Comparison of ENCODE assay signal across 22 mouse cellular contexts in the genomic region with DNA sequence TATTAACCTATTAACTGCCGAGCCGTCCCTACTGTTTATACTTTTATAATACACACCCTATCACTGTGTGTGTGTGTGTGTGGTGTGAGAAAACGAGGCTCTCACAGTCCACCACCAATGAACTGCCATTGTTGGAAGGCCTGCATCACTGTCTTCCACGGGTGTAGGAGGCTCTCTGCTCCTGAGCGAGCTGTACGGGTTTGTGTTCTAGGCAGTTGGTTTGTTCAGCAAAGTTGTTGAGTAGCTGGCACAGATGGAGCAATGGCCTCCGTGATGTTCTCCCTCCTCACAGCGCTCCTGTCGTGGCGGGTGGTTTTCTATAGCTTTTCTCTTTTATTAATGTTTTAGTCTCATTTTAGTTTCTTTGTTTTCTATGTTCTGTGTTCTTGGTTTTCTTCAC. TPM values are rescaled to one million over a fixed set of nuclear protein-coding genes. Genes with fewer than 3 reads are reported as not detected.
"Had no signal": no experiment of that assay in that cellular context is flagged by ENCODE, and none has a peak within 500 bp of the region (broad histone marks: within the 10 kb centered on the region; RNA-seq: fewer than 3 reads in every experiment).

No protein-coding gene starts in this region.

- H3K9ac ChIP-seq: intestine, embryonic 15.5 days; kidney, embryonic 15.5 days; neural tube, embryonic 12.5 days had no signal

- H3K4me1 ChIP-seq: intestine, embryonic 15.5 days had no signal

- H3K27ac ChIP-seq: intestine, embryonic 15.5 days; kidney, embryonic 15.5 days; limb, embryonic 10.5 days; limb, embryonic 13.5 days; neural tube, embryonic 12.5 days; stomach, postnatal 0 days had no signal

- ATAC-seq: intestine, embryonic 15.5 days had no signal

- DNase-seq: kidney, adult 11 months; kidney, adult 8-10 months; kidney, postnatal 10 days; kidney, postnatal 36 days; layer of hippocampus, adult 9-11 months; lung, adult 2 months; lung, postnatal 14 days; lung, postnatal 4 days; right cerebral cortex, adult 18-20 months; right cerebral cortex, postnatal 14 days; right cerebral cortex, postnatal 4 days; thymus, postnatal 25 days had no signal

- H3K4me2 ChIP-seq: intestine, embryonic 15.5 days; kidney, embryonic 15.5 days; limb, embryonic 13.5 days; midbrain, embryonic 11.5 days; neural tube, embryonic 12.5 days had no signal

- H3K4me3 ChIP-seq: intestine, embryonic 15.5 days; kidney, embryonic 15.5 days; limb, embryonic 10.5 days; limb, embryonic 13.5 days; neural tube, embryonic 12.5 days had no signal

- H3K27me3 ChIP-seq: intestine, embryonic 15.5 days; kidney, embryonic 15.5 days; limb, embryonic 13.5 days; neural tube, embryonic 12.5 days had no signal

- H3K9me3 ChIP-seq: intestine, embryonic 15.5 days; kidney, embryonic 15.5 days; limb, embryonic 10.5 days; neural tube, embryonic 12.5 days had no signal

RNA-seq across cellular contexts. Expression of gene Tex22, which starts 35.5 kb away (rescaled TPM):
- polyA plus RNA-seq: intestine, embryonic 15.5 days; kidney, embryonic 15.5 days; liver, embryonic 16.5 days; midbrain, embryonic 11.5 days; neural tube, embryonic 12.5 days; stomach, embryonic 14.5 days; stomach, postnatal 0 days; thymus, postnatal 0 days had no signal
